Mouse (Mus musculus) forebrain, embryonic 12.5 days (tissue): Measurements from ENCODE around the gene Zfp839. TPM values are rescaled to one million over a fixed set of nuclear protein-coding genes. Genes with fewer than 3 reads are reported as not detected.
A peak's percentile ranks its signal among the peaks of the same experiment; 100 is the strongest.

ENCODE experiments used
- ATAC-seq: fragments of 200-750 bp; cut with Nextera tagmentation; 2 replicates; pipeline ENCODE4 v1.8.0; 2017; ENCODE audit warnings: moderate TSS enrichment; ENCODE audit not compliant: low FRiP score
- H3K27ac ChIP-seq: fragments of 300-500 bp; sonication (generic); 2 replicates; pipeline ENCODE4 v1.5.1; 2016; ENCODE audit warnings: mild to moderate bottlenecking
- H3K27me3 ChIP-seq: fragments of 300-500 bp; sonication (generic); 2 replicates; pipeline ENCODE4 v1.6.1; 2016; ENCODE audit warnings: mild to moderate bottlenecking
- H3K36me3 ChIP-seq: fragments of 300-500 bp; sonication (generic); replicated peaks from 2 replicates; pipeline ENCODE4 v1.6.1; 2016; ENCODE audit warnings: mild to moderate bottlenecking
- H3K4me1 ChIP-seq: fragments of 300-500 bp; sonication (generic); 2 replicates; pipeline ENCODE4 v1.6.1; 2016
- H3K4me2 ChIP-seq: fragments of 300-500 bp; sonication (generic); 2 replicates; pipeline ENCODE4 v1.6.1; 2016; ENCODE audit warnings: mild to moderate bottlenecking, moderate library complexity
- H3K4me3 ChIP-seq: fragments of 300-500 bp; sonication (generic); replicated peaks from 2 replicates; pipeline ENCODE4 v1.5.1; 2016; ENCODE audit warnings: mild to moderate bottlenecking
- H3K9ac ChIP-seq: fragments of 300-500 bp; sonication (generic); 2 replicates; pipeline ENCODE4 v1.6.1; 2016; ENCODE audit warnings: mild to moderate bottlenecking
- H3K9me3 ChIP-seq: fragments of 300-500 bp; sonication (generic); 2 replicates; pipeline ENCODE4 v1.6.1; 2016
- WGBS: fragments of 180-500 bp; shearing (Covaris S2); methylation state at CpG from one replicate; pipeline ENCODE4 v1.1.7; 2016; 5-methylcytosine and 5-hydroxymethylcytosine counted together
- polyA plus RNA-seq: library from polyadenylated mRNA; unstranded; fragments of >200 nt; fragmentation: Nextera tagmentation; extraction: Ambion mirVana; gene quantifications from 2 replicates; pipeline ENCODE4 v1.2.1, GENCODE M21; 2016

The Zfp839 gene
- polyA plus RNA-seq, 1 experiment from 2014 or later: 4.8 TPM

GRCm38 (mm10) chr12:110889036-110890020 lies 39.3 kb downstream of the Zfp839 start, which contains the start of the genes Cinp and Tecpr2:
TSS of gene Cinp (minus strand) at chr12:110889145.
TSS of gene Tecpr2 (plus strand) at chr12:110889264.
- peak; percentile 100 for ATAC-seq
- no peaks in the 10 kb centered on the region for H3K9me3 ChIP-seq
- peak within 1 kb of the TSS; percentile 86 for H3K4me3 ChIP-seq
- H3K27ac ChIP-seq: peak within 1 kb of the TSS; percentile 92
- peak within 1 kb of the TSS; percentile 87 for H3K4me2 ChIP-seq
- peaks cover 4% of the 10 kb centered on the region; the same call in 1 of the 2 replicates for H3K36me3 ChIP-seq
- H3K4me1 ChIP-seq: peaks cover 23% of the 10 kb centered on the region
- WGBS: under 1% methylated on average over 61 of the region's 74 CpGs
- peak within 1 kb of the TSS; percentile 85 for H3K9ac ChIP-seq
- H3K27me3 ChIP-seq: no peaks in the 10 kb centered on the region

- peaks cover 23% of the 10 kb centered on the region for H3K4me1 ChIP-seq
- no peak overlapping the region for H3K27ac ChIP-seq
- no peak for ATAC-seq
Observed at GRCm38 (mm10) chr12:110891887-110892286, 41.8 kb downstream of the Zfp839 start.

GRCm38 (mm10) chr12:110902106-110902505 lies 52.1 kb downstream of the Zfp839 start:
- no peak overlapping the region for H3K4me2 ChIP-seq
- H3K27ac ChIP-seq: no peak overlapping the region
- no peaks in the 10 kb centered on the region for H3K4me1 ChIP-seq
- ATAC-seq: no peak
- WGBS: 83% methylated on average over 4 of the region's 4 CpGs
- no peaks in the 10 kb centered on the region for H3K9me3 ChIP-seq
- no peaks in the 10 kb centered on the region for H3K27me3 ChIP-seq
- no peak overlapping the region for H3K4me3 ChIP-seq
- H3K9ac ChIP-seq: no peak overlapping the region
- peaks cover 5% of the 10 kb centered on the region; the same call in 1 of the 2 replicates for H3K36me3 ChIP-seq

More at GRCm38 (mm10) chr12:110891887-110892286, 41.8 kb downstream of the Zfp839 start:
- Histone ChIP-seq H3K27me3 (no peaks in the 10 kb centered on the region), H3K9me3 (no peaks in the 10 kb centered on the region), H3K4me2 (no peak overlapping the region), H3K9ac (no peak overlapping the region), H3K36me3 (peaks cover 3% of the 10 kb centered on the region; the same call in 1 of the 2 replicates), H3K4me3 (no peak overlapping the region)
- WGBS: 87% methylated on average over 1 of the region's 1 CpGs

- no peaks in the 10 kb centered on the region for H3K36me3 ChIP-seq
- H3K27me3 ChIP-seq: no peaks in the 10 kb centered on the region
- no peak overlapping the region for H3K4me3 ChIP-seq
- H3K9ac ChIP-seq: no peak overlapping the region
- no peaks in the 10 kb centered on the region for H3K9me3 ChIP-seq
- no peak for ATAC-seq
- H3K27ac ChIP-seq: no peak overlapping the region
- H3K4me2 ChIP-seq: no peak overlapping the region
- 85% methylated on average over 2 of the region's 2 CpGs for WGBS
- H3K4me1 ChIP-seq: no peaks in the 10 kb centered on the region
Observed at GRCm38 (mm10) chr12:110903536-110903935, 53.5 kb downstream of the Zfp839 start.

GRCm38 (mm10) chr12:110907845-110908244 lies 57.8 kb downstream of the Zfp839 start:
- H3K4me2 ChIP-seq: no peak overlapping the region
- 88% methylated on average over 3 of the region's 3 CpGs for WGBS

GRCm38 (mm10) chr12:110909962-110910361 lies 59.9 kb downstream of the Zfp839 start:
- WGBS: 99% methylated on average over 2 of the region's 2 CpGs
- H3K4me3 ChIP-seq: no peak overlapping the region
- H3K4me1 ChIP-seq: no peaks in the 10 kb centered on the region
- H3K9me3 ChIP-seq: no peaks in the 10 kb centered on the region
- no peak overlapping the region for H3K9ac ChIP-seq
- H3K36me3 ChIP-seq: peaks cover 5% of the 10 kb centered on the region
- no peak overlapping the region for H3K27ac ChIP-seq
- H3K27me3 ChIP-seq: no peaks in the 10 kb centered on the region
- no peak overlapping the region for H3K4me2 ChIP-seq
- ATAC-seq: no peak

More at GRCm38 (mm10) chr12:110907845-110908244, 57.8 kb downstream of the Zfp839 start:
- H3K9me3 ChIP-seq: no peaks in the 10 kb centered on the region
- H3K4me3 ChIP-seq: no peak overlapping the region
- no peak for ATAC-seq
- H3K9ac ChIP-seq: no peak overlapping the region
- no peaks in the 10 kb centered on the region for H3K36me3 ChIP-seq
- no peak overlapping the region for H3K27ac ChIP-seq
- H3K27me3 ChIP-seq: no peaks in the 10 kb centered on the region
- no peaks in the 10 kb centered on the region for H3K4me1 ChIP-seq

GRCm38 (mm10) chr12:110915761-110916160 lies 65.7 kb downstream of the Zfp839 start:
- H3K9me3 ChIP-seq: no peaks in the 10 kb centered on the region
- no peaks in the 10 kb centered on the region for H3K4me1 ChIP-seq
- H3K4me2 ChIP-seq: no peak overlapping the region
- no peak overlapping the region for H3K27ac ChIP-seq
- H3K4me3 ChIP-seq: no peak overlapping the region
- H3K36me3 ChIP-seq: peaks cover 40% of the 10 kb centered on the region
- WGBS: 90% methylated on average over 9 of the region's 9 CpGs
- H3K9ac ChIP-seq: no peak overlapping the region
- H3K27me3 ChIP-seq: no peaks in the 10 kb centered on the region
- ATAC-seq: no peak

Other genes with a start within 250 kb of the Zfp839 start
- 97.5 and 98.8 TPM in 2 replicates for gene Dync1h1, start 248.8 kb upstream of the Zfp839 start, polyA plus RNA-seq
- gene 1700001K19Rik, start 167.6 kb upstream of the Zfp839 start, polyA plus RNA-seq: not detected in 2 replicates
- 1,281 and 1,312 TPM in 2 replicates for gene Hsp90aa1, start 147.5 kb upstream of the Zfp839 start, polyA plus RNA-seq
- 28.2 and 33.5 TPM in 2 replicates for gene Wdr20, start 112.3 kb upstream of the Zfp839 start, polyA plus RNA-seq
- 11.4 and 11.6 TPM in 2 replicates for gene Mok, start 9.3 kb upstream of the Zfp839 start, polyA plus RNA-seq
- 67.3 and 77.2 TPM in 2 replicates for gene Cinp, start 38.9 kb downstream of the Zfp839 start, polyA plus RNA-seq
- gene Tecpr2, start 39.0 kb downstream of the Zfp839 start, polyA plus RNA-seq: 8.3 and 8.8 TPM in 2 replicates
- gene Ankrd9, start 128.8 kb downstream of the Zfp839 start, polyA plus RNA-seq: 15.0 and 15.5 TPM in 2 replicates
- 10.1 and 10.7 TPM in 2 replicates for gene Rcor1, start 189.1 kb downstream of the Zfp839 start, polyA plus RNA-seq